19 mouse cellular contexts compared by ENCODE assay signal in genomic region chr5:30655042-30655441, GRCm38 (mm10). TPM values are rescaled to one million over a fixed set of nuclear protein-coding genes. Genes with fewer than 3 reads are reported as not detected.
DNase-seq lines count a peak whose midpoint lies in the region; TF ChIP-seq lines count a peak whose summit lies in the region.
"Had no signal": no experiment of that assay in that cellular context is flagged by ENCODE, and none has a peak within 500 bp of the region (broad histone marks: within the 10 kb centered on the region; RNA-seq: fewer than 3 reads in every experiment).

No protein-coding gene starts in this region.

- peaks cover 49% of the 10 kb centered on the region for H3K79me2 ChIP-seq in macrophage (ENCODE audit: inconsistent target)

- intact Hi-C loops in heart, postnatal 25 days (cut with DNase I) = no loop called here

- peak overlapping the region; percentile 17; the same call in 1 of the 2 replicates for H3K27ac ChIP-seq in heart, embryonic 10.5 days
- no peak overlapping the region for H3K27ac ChIP-seq in bone marrow macrophage, adult 2 months (ENCODE audit: insufficient read depth, low read depth, low read length)
- H3K27ac ChIP-seq in macrophage = peak overlapping the region; percentile 21
- H3K27ac ChIP-seq: embryonic facial prominence, embryonic 10.5 days; embryonic facial prominence, embryonic 12.5 days; forebrain, embryonic 13.5 days; forebrain, embryonic 15.5 days had no signal

- no peaks in the 10 kb centered on the region for H3K27me3 ChIP-seq in heart, embryonic 10.5 days (ENCODE audit: insufficient read depth, poor library complexity, severe bottlenecking)
- H3K27me3 ChIP-seq: embryonic facial prominence, embryonic 12.5 days; forebrain, embryonic 13.5 days; forebrain, embryonic 15.5 days had no signal

- no peak for DNase-seq in heart, embryonic 10.5 days (ENCODE audit: low spot score)
- DNase-seq in heart, postnatal 25 days (ENCODE audit: low spot score) = no peak
- DNase-seq in cerebellum, adult 8-10 months = no peak
- DNase-seq: adrenal gland, adult 2 months; adrenal gland, postnatal 10 days; adrenal gland, postnatal 25 days; cerebellum, adult 11 months; cerebellum, adult 18-20 months; cerebellum, adult 9-10 months; cerebellum, postnatal 10 days; cerebellum, postnatal 25 days; forebrain, postnatal 0 days had no signal

- H3K9me3 ChIP-seq in heart, embryonic 10.5 days = no peaks in the 10 kb centered on the region
- H3K9me3 ChIP-seq: embryonic facial prominence, embryonic 10.5 days; embryonic facial prominence, embryonic 12.5 days; forebrain, embryonic 13.5 days; forebrain, embryonic 15.5 days had no signal

- H3K4me1 ChIP-seq in heart, embryonic 10.5 days = peaks cover 23% of the 10 kb centered on the region
- peaks cover 62% of the 10 kb centered on the region for H3K4me1 ChIP-seq in bone marrow macrophage, adult 2 months (ENCODE audit: control insufficient read depth, insufficient read depth, low read length)
- H3K4me1 ChIP-seq: embryonic facial prominence, embryonic 10.5 days; embryonic facial prominence, embryonic 12.5 days; forebrain, embryonic 13.5 days; forebrain, embryonic 15.5 days had no signal

- 77% methylated on average over 8 of the region's 8 CpGs for WGBS in heart, embryonic 10.5 days
- 94% methylated on average over 8 of the region's 8 CpGs for WGBS in macrophage (ENCODE audit: missing documents)

- H3K4me3 ChIP-seq in heart, embryonic 10.5 days = no peak overlapping the region
- no peak overlapping the region for H3K4me3 ChIP-seq in bone marrow macrophage, adult 2 months (ENCODE audit: insufficient read depth, low read length)
- H3K4me3 ChIP-seq in macrophage (ENCODE audit: inconsistent target) = no peak overlapping the region
- H3K4me3 ChIP-seq: embryonic facial prominence, embryonic 10.5 days; embryonic facial prominence, embryonic 12.5 days; forebrain, embryonic 13.5 days; forebrain, embryonic 15.5 days had no signal

- peaks cover 46% of the 10 kb centered on the region for H3K36me3 ChIP-seq in heart, embryonic 10.5 days
- peaks cover 68% of the 10 kb centered on the region for H3K36me3 ChIP-seq in macrophage (ENCODE audit: inconsistent target)

- peak; percentile 10; the same call in 1 of the 2 replicates for TF ChIP-seq CTCF in bone marrow macrophage, adult 2 months (IDR thresholded peaks at IDR 0.05; ENCODE audit: low read depth, low read length)

- TF ChIP-seq POLR2A in bone marrow macrophage, adult 2 months (IDR thresholded peaks at IDR 0.05; ENCODE audit: borderline replicate concordance, low read depth, low read length) = no peak

RNA-seq across cellular contexts. Expression of gene Slc35f6, which starts 7.3 kb away (rescaled TPM):
- 25.5 and 28.4 TPM in 2 replicates for polyA plus RNA-seq in heart, embryonic 10.5 days (2016; fragmentation: Nextera tagmentation; extraction: Ambion mirVana)
- 10 to 100 TPM; 44.1 to 47.2 TPM for total RNA-seq in heart, postnatal 25 days (2021)
- 77.3 and 78.2 TPM in 2 replicates for polyA plus RNA-seq in bone marrow macrophage, adult 2 months (2012; ENCODE audit: insufficient read depth, insufficient read length, missing spikeins)
- total RNA-seq in macrophage (2018; cell fraction: chromatin; rRNA removed) = 100 to 1,000 TPM in 25 of 26 experiments, 10 to 100 TPM in 1; 89.4 to 417 (median 226) TPM
- 100 to 1,000 TPM in 15 of 26 experiments, 10 to 100 TPM in 11; 77.4 to 164 (median 107) TPM for total RNA-seq in macrophage (2018; cell fraction: cytosol; rRNA removed)
- 100 to 1,000 TPM; 104 to 421 (median 208) TPM for total RNA-seq in macrophage (2018; cell fraction: nucleus; rRNA removed)
- polyA plus RNA-seq in macrophage (2018) = 88.8 to 137 TPM (median 120 TPM) in 3 replicates

RNA-seq across cellular contexts. Expression of gene Cenpa, which starts 11.5 kb away (rescaled TPM):
- 323 and 372 TPM in 2 replicates for polyA plus RNA-seq in heart, embryonic 10.5 days (2016; fragmentation: Nextera tagmentation; extraction: Ambion mirVana)
- 10 to 100 TPM; 42.0 to 43.0 TPM for total RNA-seq in heart, postnatal 25 days (2021)
- 81.0 and 87.8 TPM in 2 replicates for polyA plus RNA-seq in bone marrow macrophage, adult 2 months (2012; ENCODE audit: insufficient read depth, insufficient read length, missing spikeins)
- 100 to 1,000 TPM in 9 of 26 experiments, 10 to 100 TPM in 11, 1 to 10 TPM in 6; 3.6 to 520 (median 18.9) TPM for total RNA-seq in macrophage (2018; cell fraction: chromatin; rRNA removed)
- total RNA-seq in macrophage (2018; cell fraction: cytosol; rRNA removed) = 100 to 1,000 TPM in 7 of 26 experiments, 10 to 100 TPM in 6, 1 to 10 TPM in 13; 3.0 to 146 (median 43.9) TPM
- total RNA-seq in macrophage (2018; cell fraction: nucleus; rRNA removed) = 100 to 1,000 TPM in 7 of 26 experiments, 10 to 100 TPM in 8, 1 to 10 TPM in 11; 2.4 to 452 (median 24.4) TPM
- polyA plus RNA-seq in macrophage (2018) = 14.0 to 121 TPM (median 41.5 TPM) in 3 replicates

RNA-seq across cellular contexts. Expression of gene Dpysl5, which starts 56.3 kb away (rescaled TPM):
- polyA plus RNA-seq in heart, embryonic 10.5 days (2016; fragmentation: Nextera tagmentation; extraction: Ambion mirVana) = 4.0 and 5.6 TPM in 2 replicates
- under 1 TPM; 0.29 to 0.45 TPM for total RNA-seq in heart, postnatal 25 days (2021)
- polyA plus RNA-seq in bone marrow macrophage, adult 2 months (2012; ENCODE audit: insufficient read depth, insufficient read length, missing spikeins) = not detected in 2 replicates
- total RNA-seq in macrophage (2018; cell fraction: chromatin; rRNA removed) = not detected
- total RNA-seq in macrophage (2018; cell fraction: cytosol; rRNA removed) = not detected
- not detected for total RNA-seq in macrophage (2018; cell fraction: nucleus; rRNA removed)
- not detected in 3 replicates for polyA plus RNA-seq in macrophage (2018)
- total RNA-seq: MEL had no signal
